Mouse (Mus musculus): ENCODE measurements around the gene Mbip. TPM values are rescaled to one million over a fixed set of nuclear protein-coding genes. Genes with fewer than 3 reads are reported as not detected.
A peak's percentile ranks its signal among the peaks of the same experiment; 100 is the strongest.

The Mbip gene
- polyA plus RNA-seq, 1 experiment from 2014 or later: 40.6 TPM

DNA sequence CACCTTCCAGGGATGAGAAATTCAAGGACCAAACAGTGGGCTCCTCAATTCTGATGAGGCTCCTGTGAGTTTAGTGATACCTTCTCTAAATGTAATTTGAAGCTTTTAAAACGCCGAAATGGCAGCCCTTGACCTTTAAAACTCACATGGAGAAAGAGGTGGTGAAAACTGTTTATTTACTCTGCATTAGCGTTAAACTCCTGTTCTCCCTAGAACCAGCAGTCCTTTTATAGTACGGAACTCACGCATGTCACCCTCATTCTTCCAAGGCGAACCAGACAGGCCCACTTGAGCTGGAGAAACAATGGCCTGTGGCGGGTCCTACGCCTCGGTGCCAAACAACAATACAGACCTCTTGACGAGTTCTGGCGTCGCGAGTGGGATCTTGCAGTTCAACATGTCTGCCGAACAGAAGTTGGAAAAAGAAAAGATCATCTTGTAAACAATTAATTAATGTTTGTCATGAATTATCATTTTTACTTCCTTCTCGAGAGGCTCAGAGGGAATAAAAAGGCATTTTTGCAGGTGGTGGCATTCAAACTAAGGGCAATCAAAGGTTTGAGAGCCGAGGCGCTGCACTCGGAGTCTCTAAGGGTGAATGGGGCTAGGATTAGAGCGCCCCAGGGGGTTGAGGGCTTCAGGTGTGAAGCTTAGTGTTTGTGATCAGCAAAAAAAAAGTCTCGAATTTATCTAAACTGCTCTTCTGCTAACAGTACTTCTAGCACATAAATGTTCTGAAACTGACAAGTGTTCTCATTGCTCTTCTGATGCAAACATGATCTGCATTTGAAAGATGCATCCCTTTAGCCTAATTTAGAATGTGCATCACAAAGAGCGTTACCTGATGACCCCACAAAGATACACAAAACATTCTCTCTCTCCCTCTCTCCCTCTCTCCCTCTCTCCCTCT is 47.5 kb downstream of the Mbip start:
- no peak overlapping the region for H3K27ac ChIP-seq (ENCODE audit: low read length)
- no peaks in the 10 kb centered on the region for H3K9me3 ChIP-seq (ENCODE audit: control insufficient read depth, low read depth, low read length)
- no peak for ATAC-seq (ENCODE audit: insufficient number of reproducible peaks, insufficient read depth, low FRiP score, low read depth)
- H3K27me3 ChIP-seq (ENCODE audit: control insufficient read depth, insufficient read depth, low read length): no peaks in the 10 kb centered on the region
- H3K4me2 ChIP-seq (replicated peaks; ENCODE audit: low read depth, low read length): no peak overlapping the region
- H3K4me1 ChIP-seq (ENCODE audit: control insufficient read depth, insufficient read depth, low read length): 0 out of 2 replicates have a peak, but pooled peaks cover 2% of the 10 kb centered on the region
- no peak overlapping the region for H3K9ac ChIP-seq (replicated peaks; ENCODE audit: low read depth, low read length)
- WGBS: 17% methylated on average over 21 of the region's 21 CpGs
- no peak overlapping the region for H3K4me3 ChIP-seq (ENCODE audit: low read depth, low read length)
- H3K36me3 ChIP-seq (ENCODE audit: control insufficient read depth, insufficient read depth, low read length): no peaks in the 10 kb centered on the region

DNA sequence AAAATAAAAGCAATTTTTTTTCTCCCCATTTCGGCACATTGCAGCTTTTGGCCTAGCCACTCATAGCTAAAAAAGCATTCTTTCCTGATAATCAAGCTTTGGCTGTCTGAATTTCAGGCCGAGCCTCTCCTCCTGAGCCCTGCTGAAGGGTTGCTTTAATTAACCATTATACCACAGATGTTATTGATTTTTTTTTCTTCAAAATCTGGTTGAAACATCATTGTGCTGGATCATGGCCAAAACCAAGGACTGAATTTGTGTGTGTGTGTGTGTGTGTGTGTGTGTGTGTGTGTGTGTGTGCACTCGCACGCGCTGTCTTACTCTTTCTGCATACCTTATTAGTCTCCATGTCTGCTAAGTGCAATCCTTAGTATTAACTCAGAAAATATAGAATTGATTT is 48.6 kb downstream of the Mbip start:
- Histone ChIP-seq H3K4me2 (replicated peaks; ENCODE audit: low read depth, low read length) (no peak overlapping the region), H3K9me3 (ENCODE audit: control insufficient read depth, low read depth, low read length) (no peaks in the 10 kb centered on the region), H3K27ac (ENCODE audit: low read length) (no peak overlapping the region), H3K27me3 (ENCODE audit: control insufficient read depth, insufficient read depth, low read length) (no peaks in the 10 kb centered on the region), H3K36me3 (ENCODE audit: control insufficient read depth, insufficient read depth, low read length) (no peaks in the 10 kb centered on the region), H3K9ac (replicated peaks; ENCODE audit: low read depth, low read length) (no peak overlapping the region), H3K4me1 (ENCODE audit: control insufficient read depth, insufficient read depth, low read length) (0 out of 2 replicates have a peak, but pooled peaks cover 2% of the 10 kb centered on the region), H3K4me3 (ENCODE audit: low read depth, low read length) (no peak overlapping the region)
- WGBS: 73% methylated on average over 5 of the region's 5 CpGs
- no peak for ATAC-seq (ENCODE audit: insufficient number of reproducible peaks, insufficient read depth, low FRiP score, low read depth)

DNA sequence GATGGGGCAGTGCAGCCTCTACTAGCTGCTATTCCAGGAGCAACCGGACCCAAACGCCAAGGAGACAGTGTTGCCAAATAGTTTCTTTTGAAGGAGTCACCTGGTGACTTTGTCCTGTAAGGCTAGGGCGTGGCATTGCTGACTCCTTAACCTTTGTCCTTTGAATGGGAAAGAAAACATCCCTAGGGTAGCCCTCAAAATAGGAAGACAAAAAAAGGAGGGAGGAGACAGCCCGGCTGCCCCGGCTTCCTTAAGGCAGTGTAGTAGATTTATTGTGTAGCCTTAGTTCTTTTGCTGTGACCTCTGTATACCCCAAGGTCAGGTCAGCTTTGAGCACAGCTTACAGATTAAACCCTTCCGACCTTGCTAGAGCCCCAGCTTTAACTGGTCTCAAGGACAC is 49.2 kb downstream of the Mbip start:
- H3K27me3 ChIP-seq (ENCODE audit: control insufficient read depth, insufficient read depth, low read length): no peaks in the 10 kb centered on the region
- H3K9me3 ChIP-seq (ENCODE audit: control insufficient read depth, low read depth, low read length): no peaks in the 10 kb centered on the region
- no peak overlapping the region for H3K4me3 ChIP-seq (ENCODE audit: low read depth, low read length)
- H3K9ac ChIP-seq (replicated peaks; ENCODE audit: low read depth, low read length): no peak overlapping the region
- 38% methylated on average over 6 of the region's 6 CpGs for WGBS
- ATAC-seq (ENCODE audit: insufficient number of reproducible peaks, insufficient read depth, low FRiP score, low read depth): no peak
- no peak overlapping the region for H3K27ac ChIP-seq (ENCODE audit: low read length)
- no peaks in the 10 kb centered on the region for H3K36me3 ChIP-seq (ENCODE audit: control insufficient read depth, insufficient read depth, low read length)
- H3K4me1 ChIP-seq (ENCODE audit: control insufficient read depth, insufficient read depth, low read length): 0 out of 2 replicates have a peak, but pooled peaks cover 2% of the 10 kb centered on the region
- no peak overlapping the region for H3K4me2 ChIP-seq (replicated peaks; ENCODE audit: low read depth, low read length)

DNA sequence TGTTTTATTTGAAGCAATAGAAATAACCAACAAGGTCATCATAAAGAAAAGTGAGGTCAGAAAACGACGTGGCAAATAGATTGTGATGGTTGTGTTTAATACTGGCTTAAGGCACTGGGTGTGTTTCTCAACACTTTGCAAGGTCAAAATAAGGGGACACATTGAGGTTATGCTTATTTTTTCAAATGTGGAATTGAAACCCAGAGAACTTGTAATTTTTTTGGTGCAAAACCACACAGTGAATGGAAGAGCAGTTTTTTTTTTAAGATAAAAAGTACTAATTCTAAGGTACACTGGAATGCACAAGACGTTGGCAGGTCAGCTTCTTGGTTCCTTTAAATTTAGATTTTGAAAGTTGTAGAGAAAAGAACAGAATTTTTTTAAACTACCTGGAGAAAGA is 50.5 kb downstream of the Mbip start:
- WGBS: 72% methylated on average over 3 of the region's 3 CpGs
- 0 out of 2 replicates have a peak, but pooled peaks cover 2% of the 10 kb centered on the region for H3K4me1 ChIP-seq (ENCODE audit: control insufficient read depth, insufficient read depth, low read length)
- no peak for ATAC-seq (ENCODE audit: insufficient number of reproducible peaks, insufficient read depth, low FRiP score, low read depth)
- H3K27ac ChIP-seq (ENCODE audit: low read length): no peak overlapping the region
- no peak overlapping the region for H3K4me3 ChIP-seq (ENCODE audit: low read depth, low read length)
- no peaks in the 10 kb centered on the region for H3K27me3 ChIP-seq (ENCODE audit: control insufficient read depth, insufficient read depth, low read length)
- no peaks in the 10 kb centered on the region for H3K9me3 ChIP-seq (ENCODE audit: control insufficient read depth, low read depth, low read length)
- no peak overlapping the region for H3K9ac ChIP-seq (replicated peaks; ENCODE audit: low read depth, low read length)
- H3K36me3 ChIP-seq (ENCODE audit: control insufficient read depth, insufficient read depth, low read length): no peaks in the 10 kb centered on the region
- no peak overlapping the region for H3K4me2 ChIP-seq (replicated peaks; ENCODE audit: low read depth, low read length)

DNA sequence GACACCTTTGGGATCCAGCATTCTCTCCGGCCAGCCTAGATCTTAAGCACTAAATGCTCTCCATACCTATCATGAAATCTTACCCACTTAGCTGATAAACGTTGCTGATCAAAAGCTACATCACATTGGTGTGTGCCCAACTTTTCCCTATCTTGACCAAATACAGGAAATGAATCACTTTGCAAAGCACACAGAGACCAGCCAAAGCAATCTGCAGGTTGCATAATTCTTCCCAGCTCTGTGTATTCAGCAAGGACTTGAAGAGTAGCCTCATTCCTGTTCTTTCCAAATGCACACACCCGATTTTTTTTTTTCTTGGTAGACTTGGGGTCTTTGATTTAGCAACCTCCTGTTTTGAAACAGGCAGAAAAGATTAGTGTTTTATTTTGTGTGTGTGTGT is 57.1 kb downstream of the Mbip start:
- Histone ChIP-seq H3K9ac (replicated peaks; ENCODE audit: low read depth, low read length) (no peak overlapping the region), H3K9me3 (ENCODE audit: control insufficient read depth, low read depth, low read length) (no peaks in the 10 kb centered on the region), H3K4me2 (replicated peaks; ENCODE audit: low read depth, low read length) (no peak overlapping the region), H3K27me3 (ENCODE audit: control insufficient read depth, insufficient read depth, low read length) (no peaks in the 10 kb centered on the region), H3K4me3 (ENCODE audit: low read depth, low read length) (no peak overlapping the region), H3K27ac (ENCODE audit: low read length) (no peak overlapping the region), H3K36me3 (ENCODE audit: control insufficient read depth, insufficient read depth, low read length) (no peaks in the 10 kb centered on the region), H3K4me1 (ENCODE audit: control insufficient read depth, insufficient read depth, low read length) (no peaks in the 10 kb centered on the region)
- ATAC-seq (ENCODE audit: insufficient number of reproducible peaks, insufficient read depth, low FRiP score, low read depth): peak; percentile 37; the same call in 1 of the 2 replicates
- WGBS: 59% methylated on average over 3 of the region's 3 CpGs

DNA sequence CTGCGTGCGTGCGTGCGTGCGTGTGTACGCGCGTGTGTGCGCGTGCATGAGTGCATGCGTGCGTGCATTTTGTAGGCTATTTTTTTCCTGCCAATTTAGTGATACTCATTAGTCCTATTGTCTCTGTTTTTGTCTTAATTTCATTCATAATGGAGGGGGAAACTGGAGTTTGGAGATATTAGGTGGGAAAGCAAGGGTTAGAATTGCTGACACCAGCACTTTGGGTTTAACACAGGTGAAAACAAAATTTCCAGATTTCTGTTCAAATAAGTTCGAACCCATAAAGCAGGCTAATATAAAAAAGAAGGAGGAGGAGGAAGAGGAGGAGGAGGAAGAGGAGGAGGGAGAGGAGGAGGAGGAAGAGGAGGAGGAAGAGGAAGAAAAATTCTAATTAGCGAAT is 58.9 kb downstream of the Mbip start:
- Histone ChIP-seq H3K9me3 (ENCODE audit: control insufficient read depth, low read depth, low read length) (no peaks in the 10 kb centered on the region), H3K4me2 (replicated peaks; ENCODE audit: low read depth, low read length) (no peak overlapping the region), H3K27ac (ENCODE audit: low read length) (no peak overlapping the region), H3K9ac (replicated peaks; ENCODE audit: low read depth, low read length) (no peak overlapping the region), H3K36me3 (ENCODE audit: control insufficient read depth, insufficient read depth, low read length) (no peaks in the 10 kb centered on the region), H3K4me1 (ENCODE audit: control insufficient read depth, insufficient read depth, low read length) (no peaks in the 10 kb centered on the region), H3K4me3 (ENCODE audit: low read depth, low read length) (no peak overlapping the region), H3K27me3 (ENCODE audit: control insufficient read depth, insufficient read depth, low read length) (no peaks in the 10 kb centered on the region)
- 97% methylated on average over 14 of the region's 14 CpGs for WGBS
- ATAC-seq (ENCODE audit: insufficient number of reproducible peaks, insufficient read depth, low FRiP score, low read depth): no peak

DNA sequence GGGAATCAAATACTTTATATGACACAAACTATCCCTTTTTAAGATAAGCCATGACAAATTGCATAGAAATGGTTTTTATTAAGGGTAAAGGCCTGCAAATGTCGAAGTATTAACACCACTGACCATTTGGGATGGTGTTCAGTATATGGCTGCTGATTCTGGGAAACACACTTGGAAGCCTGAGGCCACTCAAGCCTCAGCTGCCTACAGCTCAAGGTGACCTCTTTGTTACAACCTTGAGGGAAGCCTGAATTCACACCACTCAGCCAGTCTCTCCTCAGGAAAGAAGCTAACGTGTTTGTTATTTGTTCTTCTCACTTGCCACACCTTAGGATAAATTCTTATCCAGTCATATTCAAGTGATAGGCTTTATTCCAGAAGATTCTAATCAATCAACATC is 61.5 kb downstream of the Mbip start:
- H3K36me3 ChIP-seq (ENCODE audit: control insufficient read depth, insufficient read depth, low read length): no peaks in the 10 kb centered on the region
- H3K4me1 ChIP-seq (ENCODE audit: control insufficient read depth, insufficient read depth, low read length): no peaks in the 10 kb centered on the region
- ATAC-seq (ENCODE audit: insufficient number of reproducible peaks, insufficient read depth, low FRiP score, low read depth): no peak
- H3K9ac ChIP-seq (replicated peaks; ENCODE audit: low read depth, low read length): no peak overlapping the region
- H3K27me3 ChIP-seq (ENCODE audit: control insufficient read depth, insufficient read depth, low read length): no peaks in the 10 kb centered on the region
- H3K27ac ChIP-seq (ENCODE audit: low read length): no peak overlapping the region
- no peaks in the 10 kb centered on the region for H3K9me3 ChIP-seq (ENCODE audit: control insufficient read depth, low read depth, low read length)
- H3K4me2 ChIP-seq (replicated peaks; ENCODE audit: low read depth, low read length): no peak overlapping the region
- H3K4me3 ChIP-seq (ENCODE audit: low read depth, low read length): no peak overlapping the region
- WGBS: 66% methylated on average over 2 of the region's 2 CpGs

DNA sequence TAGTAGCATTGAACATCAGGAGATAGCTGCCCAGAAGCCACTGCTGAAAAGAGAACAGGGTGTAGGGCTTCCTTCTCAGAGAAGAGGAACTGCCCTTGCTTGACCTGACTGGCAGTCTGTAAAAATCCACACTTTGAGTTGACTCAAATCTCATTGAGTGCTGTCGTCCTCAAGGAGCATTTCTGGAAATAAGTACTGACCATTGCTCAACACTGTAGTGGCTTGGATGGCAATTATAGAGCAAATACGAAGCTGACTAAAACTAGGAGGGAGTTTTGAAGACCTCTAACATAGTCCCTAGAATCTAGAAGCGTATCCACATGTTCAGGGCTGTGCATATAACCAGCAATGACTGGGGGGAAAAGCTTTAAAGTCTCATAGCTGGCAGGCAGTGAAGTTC is 64.0 kb downstream of the Mbip start:
- no peaks in the 10 kb centered on the region for H3K36me3 ChIP-seq (ENCODE audit: control insufficient read depth, insufficient read depth, low read length)
- no peak overlapping the region for H3K9ac ChIP-seq (replicated peaks; ENCODE audit: low read depth, low read length)
- no peak overlapping the region for H3K4me3 ChIP-seq (ENCODE audit: low read depth, low read length)
- WGBS: 77% methylated on average over 3 of the region's 3 CpGs
- no peak for ATAC-seq (ENCODE audit: insufficient number of reproducible peaks, insufficient read depth, low FRiP score, low read depth)
- H3K4me2 ChIP-seq (replicated peaks; ENCODE audit: low read depth, low read length): no peak overlapping the region
- H3K9me3 ChIP-seq (ENCODE audit: control insufficient read depth, low read depth, low read length): no peaks in the 10 kb centered on the region
- H3K4me1 ChIP-seq (ENCODE audit: control insufficient read depth, insufficient read depth, low read length): no peaks in the 10 kb centered on the region
- H3K27me3 ChIP-seq (ENCODE audit: control insufficient read depth, insufficient read depth, low read length): no peaks in the 10 kb centered on the region
- no peak overlapping the region for H3K27ac ChIP-seq (ENCODE audit: low read length)

Measured in stomach, embryonic 14.5 days (tissue).